7 mouse cellular contexts compared by ENCODE assay signal in genomic region chr16:92825908-92826650, GRCm38 (mm10). TPM values are rescaled to one million over a fixed set of nuclear protein-coding genes. Genes with fewer than 3 reads are reported as not detected.
DNase-seq lines count a peak whose midpoint lies in the region; ATAC-seq and TF ChIP-seq lines count a peak whose summit lies in the region.

Gene Runx1 (minus strand): TSS chr16:92826149.

- TF ChIP-seq CTCF in embryonic fibroblast, embryonic 13.5 days (IDR thresholded peaks at IDR 0.05; ENCODE audit: borderline replicate concordance, insufficient read depth, low read length) = no peak

- peak within 1 kb of the TSS; percentile 39; the same call in 1 of the 2 replicates for H3K9ac ChIP-seq in lung, embryonic 16.5 days (ENCODE audit: low read length)

- TF ChIP-seq POLR2A in embryonic fibroblast, embryonic 13.5 days (IDR thresholded peaks at IDR 0.05; ENCODE audit: low read depth, low read length) = no peak

- H3K27ac ChIP-seq in embryonic fibroblast, embryonic 13.5 days (ENCODE audit: insufficient read depth, low read length) = peak within 1 kb of the TSS; percentile 16; the same call in 1 of the 2 replicates
- no peak within 1 kb of the TSS; the same call in 1 of the 2 replicates for H3K27ac ChIP-seq in lung, embryonic 16.5 days (ENCODE audit: low read length)

- H3K27me3 ChIP-seq in lung, embryonic 16.5 days (ENCODE audit: control insufficient read depth, insufficient read depth, low read depth, low read length) = no peaks in the 10 kb centered on the region

- H3K9me3 ChIP-seq in lung, embryonic 16.5 days (ENCODE audit: control insufficient read depth, low read length) = no peaks in the 10 kb centered on the region

- DNase-seq in 3134 (ENCODE audit: extremely low read depth, insufficient read length, low spot score) = peak; percentile 79
- peak; percentile 100 for DNase-seq in 416B (ENCODE audit: low read depth)
- peak; percentile 26 for DNase-seq in telencephalon, adult 2 months (ENCODE audit: low read depth, low spot score)
- DNase-seq in cerebellum, adult 9-10 months = no peak

- no peak within 1 kb of the TSS for H3K4me3 ChIP-seq in embryonic fibroblast, embryonic 13.5 days (ENCODE audit: insufficient read depth, low read length)
- peak within 1 kb of the TSS; percentile 21 for H3K4me3 ChIP-seq in lung, embryonic 16.5 days (ENCODE audit: low read length)

- H3K36me3 ChIP-seq in lung, embryonic 16.5 days (ENCODE audit: control insufficient read depth, insufficient read depth, low read length) = no peaks in the 10 kb centered on the region

- ATAC-seq in lung, embryonic 16.5 days (ENCODE audit: low read depth) = no peak
- ATAC-seq in cerebellum, adult (ENCODE audit: insufficient number of reproducible peaks, low FRiP score, low TSS enrichment) = no peak

- peaks cover 12% of the 10 kb centered on the region for H3K4me1 ChIP-seq in embryonic fibroblast, embryonic 13.5 days (ENCODE audit: control insufficient read depth, insufficient read depth, low read length)
- H3K4me1 ChIP-seq in lung, embryonic 16.5 days (replicated peaks; ENCODE audit: control insufficient read depth, insufficient read depth, low read length) = no peaks in the 10 kb centered on the region; the same call in 1 of the 2 replicates

- WGBS in lung, embryonic 16.5 days = 82% methylated on average over 11 of the region's 11 CpGs

- H3K4me2 ChIP-seq in lung, embryonic 16.5 days (ENCODE audit: low read depth, low read length) = peak within 1 kb of the TSS; percentile 33

RNA-seq across cellular contexts. Expression of gene Runx1, which starts in this region (rescaled TPM):
- polyA plus RNA-seq in embryonic fibroblast, embryonic 13.5 days (2011; ENCODE audit: insufficient read length, low read depth, missing spikeins) = 34.5 and 56.2 TPM in 2 replicates
- 9.4 and 10.9 TPM in 2 replicates for polyA plus RNA-seq in lung, embryonic 16.5 days (2015; fragmentation: Nextera tagmentation; extraction: Ambion mirVana)
